Mouse (Mus musculus): Measurements from ENCODE around the gene Mylpf.

Mylpf gene

GRCm38 (mm10) chr7:127253821-127254769 is 45.4 kb downstream of the Mylpf start:
- peak; percentile 96 to 97 for DNase-seq (ENCODE audit: inconsistent age in 2 of 2, low spot score in 1 of 2)

GRCm38 (mm10) chr7:127255008-127255407 is 46.3 kb downstream of the Mylpf start:
- peak in 1 of 2 experiments; percentile 35 for DNase-seq (ENCODE audit: inconsistent age in 2 of 2, low spot score in 1 of 2)

DNA sequence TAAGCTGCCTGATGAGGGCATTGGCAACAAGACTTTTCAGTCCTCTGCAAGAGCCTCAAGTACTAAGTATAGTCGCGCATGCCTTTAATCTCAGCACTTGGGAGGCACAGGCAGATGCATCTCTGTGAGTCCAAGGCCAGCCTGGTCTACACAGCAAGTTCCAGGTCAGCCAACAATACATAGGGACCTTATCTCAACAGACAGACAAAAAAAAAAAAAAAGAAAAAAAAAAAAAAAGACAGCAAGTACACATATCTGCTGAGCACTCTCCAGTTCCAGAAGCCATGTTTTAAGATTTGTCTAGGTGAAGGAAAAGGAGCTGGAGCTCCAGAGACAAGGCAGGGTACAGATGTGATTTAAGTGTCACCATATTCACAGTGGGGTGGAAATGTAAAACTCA is 47.3 kb downstream of the Mylpf start:
- DNase-seq (ENCODE audit: inconsistent age in 2 of 2, low spot score in 1 of 2) = no peak

- no peak for DNase-seq (ENCODE audit: inconsistent age in 2 of 2, low spot score in 1 of 2)
These were observed 47.8 kb downstream of the Mylpf start for GRCm38 (mm10) chr7:127256518-127256917.

DNA sequence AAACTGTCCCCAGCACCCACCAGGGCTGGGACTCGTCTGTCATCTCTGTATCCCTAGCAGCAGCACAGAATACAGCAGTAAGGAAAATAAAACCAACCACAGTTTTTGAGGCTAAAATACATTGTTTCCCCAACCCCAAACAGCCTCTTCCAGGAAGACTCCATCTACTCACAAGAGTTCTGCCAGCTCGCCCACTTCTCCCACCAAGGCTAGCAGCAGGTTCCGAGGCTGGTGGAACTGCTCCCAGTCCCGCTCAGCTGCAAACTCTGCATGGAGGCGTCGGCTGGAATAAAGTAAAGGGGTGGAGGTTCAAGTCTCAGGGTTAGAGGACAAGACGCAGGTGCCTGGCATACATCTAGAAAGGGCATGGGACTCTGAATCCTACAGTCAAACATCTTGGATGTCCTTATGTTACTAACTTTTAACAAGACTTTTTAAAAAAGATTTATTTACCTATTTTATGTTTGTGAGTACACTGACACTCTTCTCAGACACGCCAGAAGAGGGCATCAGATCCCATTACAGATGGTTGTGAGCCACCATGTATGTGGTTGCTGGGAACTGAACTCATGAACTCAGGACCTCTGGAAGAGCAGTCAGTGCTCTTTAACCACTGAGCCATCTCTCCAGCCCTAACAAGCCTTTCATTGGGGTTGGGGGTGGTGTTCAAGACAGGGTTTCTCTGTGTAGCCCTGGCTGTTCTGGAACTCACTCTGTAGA is 50.7 kb downstream of the Mylpf start:
- peak in 1 of 2 experiments; percentile 23 for DNase-seq (ENCODE audit: inconsistent age in 2 of 2, low spot score in 1 of 2)

- peak; percentile 98 to 99 for DNase-seq (ENCODE audit: inconsistent age in 2 of 2, low spot score in 1 of 2)
These were observed 51.8 kb downstream of the Mylpf start, which contains the start of gene Dctpp1 for GRCm38 (mm10) chr7:127260309-127261111. Dctpp1 (minus strand) TSS chr7:127260709.

DNA sequence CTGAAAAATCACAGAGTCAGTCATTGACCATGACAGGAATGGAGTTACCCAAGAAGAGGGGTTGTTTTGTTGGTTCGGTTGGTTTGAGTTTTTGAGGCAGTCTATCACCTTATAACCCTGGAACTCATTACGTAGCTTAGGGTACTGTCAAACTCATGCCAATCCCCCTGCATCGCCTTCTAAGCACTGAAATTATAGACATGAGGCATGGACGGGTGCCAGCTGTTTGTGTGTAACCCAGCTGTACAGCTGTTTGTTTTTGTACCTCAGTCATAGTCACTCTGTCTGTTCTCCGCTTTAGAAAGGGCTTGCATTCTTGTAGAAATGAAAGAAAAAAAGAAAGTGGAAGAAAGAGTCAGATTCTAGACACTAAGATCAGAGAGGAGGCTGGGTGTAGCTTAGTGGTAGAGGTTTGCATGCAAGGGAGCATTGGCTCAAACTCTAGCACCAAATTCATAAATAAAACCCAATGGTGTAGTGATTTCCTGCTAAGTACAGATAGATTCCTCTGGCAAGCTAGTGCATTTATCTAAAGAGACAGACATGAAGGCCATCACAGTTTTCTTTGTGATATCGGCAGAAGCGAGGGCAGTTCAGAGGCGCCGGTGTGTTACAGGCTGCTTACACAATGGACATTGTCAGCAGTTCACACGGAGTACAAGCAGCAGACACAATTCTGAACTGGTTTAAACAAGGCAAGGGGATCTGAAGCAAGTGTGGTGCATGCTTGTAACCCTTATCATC is 53.7 kb downstream of the Mylpf start:
- DNase-seq (ENCODE audit: inconsistent age in 2 of 2, low spot score in 1 of 2) = peak in 1 of 2 experiments; percentile 47

DNA sequence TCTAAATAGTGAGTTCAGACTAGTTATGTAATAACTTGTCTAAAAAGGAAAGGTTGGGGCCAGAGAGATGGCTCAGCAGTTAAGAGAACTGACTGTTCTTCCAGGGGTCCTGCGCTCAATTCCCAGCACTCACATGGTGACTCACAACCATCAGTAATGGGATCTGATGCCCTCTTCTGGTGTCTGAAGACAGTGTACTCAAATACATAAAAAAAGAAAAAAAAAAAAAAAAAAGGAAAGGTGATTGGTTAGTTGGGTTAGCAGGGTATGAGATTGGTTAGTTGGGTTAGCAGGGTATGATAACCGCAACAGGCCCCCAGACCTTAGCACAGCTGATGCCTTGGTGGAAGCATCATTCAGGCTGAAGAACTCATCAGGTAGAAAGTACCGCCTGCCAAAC is 54.8 kb downstream of the Mylpf start:
- no peak for DNase-seq (ENCODE audit: inconsistent age in 2 of 2, low spot score in 1 of 2)
